In the genomic region with DNA sequence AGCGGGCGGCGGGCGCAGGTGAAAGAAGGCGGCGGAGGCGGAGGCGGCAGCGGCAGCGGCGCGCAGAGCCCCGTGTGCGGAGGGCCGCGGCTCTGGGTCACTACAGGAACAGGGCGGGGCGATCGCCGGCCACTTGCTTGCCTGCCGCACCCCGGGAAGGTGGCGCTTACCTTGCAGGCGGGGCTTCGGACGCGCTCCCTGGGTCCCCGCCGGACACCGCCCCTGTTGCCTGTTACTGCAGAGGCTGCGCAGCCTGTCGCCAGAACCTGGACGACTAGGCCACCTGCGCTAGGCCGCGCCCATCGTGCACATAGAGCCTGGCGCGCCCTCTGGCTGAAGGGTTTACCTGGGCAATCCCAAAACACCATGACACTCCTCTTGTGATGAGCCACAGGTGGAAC, we compare ENCODE assay signal across 8 mouse cellular contexts. TPM values are rescaled to one million over a fixed set of nuclear protein-coding genes. Genes with fewer than 3 reads are reported as not detected.
DNase-seq lines count a peak whose midpoint lies in the region; ATAC-seq and TF ChIP-seq lines count a peak whose summit lies in the region.

A gene (minus strand): TSS at position 21 of the 401 bp plus-strand sequence.

- peak; percentile 2 for DNase-seq in CD4-positive, CD25-positive, alpha-beta regulatory T cell, adult 2 months (ENCODE audit: low read depth, low spot score)
- peak; percentile 55 to 78 for DNase-seq in cerebellum, postnatal 25 days
- DNase-seq in lung, postnatal 0 days (ENCODE audit: low spot score), result peak; percentile 93
- peak; percentile 15 to 37 for DNase-seq in spleen, postnatal 10 days (ENCODE audit: low spot score in 2 of 2)

- H3K36me3 ChIP-seq in heart, embryonic 12.5 days, result no peaks in the 10 kb centered on the region
- no peaks in the 10 kb centered on the region for H3K36me3 ChIP-seq in kidney, embryonic 14.5 days (ENCODE audit: control insufficient read depth, insufficient read depth, low read length)
- H3K36me3 ChIP-seq in lung, postnatal 0 days (ENCODE audit: insufficient read depth, low read length), result no peaks in the 10 kb centered on the region

- H3K27ac ChIP-seq in heart, embryonic 12.5 days (ENCODE audit: poor library complexity, severe bottlenecking), result no peak within 1 kb of the TSS
- H3K27ac ChIP-seq in kidney, embryonic 14.5 days (ENCODE audit: low read depth, low read length), result no peak within 1 kb of the TSS
- H3K27ac ChIP-seq in lung, postnatal 0 days (ENCODE audit: low read length), result peak within 1 kb of the TSS; percentile 85

- H3K4me3 ChIP-seq in heart, embryonic 12.5 days, result peak within 1 kb of the TSS; percentile 51
- peak within 1 kb of the TSS; percentile 50 for H3K4me3 ChIP-seq in kidney, embryonic 14.5 days (ENCODE audit: low read length)
- peak within 1 kb of the TSS; percentile 58 for H3K4me3 ChIP-seq in lung, postnatal 0 days (ENCODE audit: low read depth, low read length)

- peaks cover 44% of the 10 kb centered on the region for H3K4me1 ChIP-seq in heart, embryonic 12.5 days (replicated peaks)
- H3K4me1 ChIP-seq in kidney, embryonic 14.5 days (ENCODE audit: control insufficient read depth, insufficient read depth, low read length), result no peaks in the 10 kb centered on the region
- H3K4me1 ChIP-seq in lung, postnatal 0 days (ENCODE audit: insufficient read depth, low read depth, low read length), result peaks cover 15% of the 10 kb centered on the region; the same call in 1 of the 2 replicates

- peak within 1 kb of the TSS; percentile 77 for H3K4me2 ChIP-seq in heart, embryonic 12.5 days
- H3K4me2 ChIP-seq in kidney, embryonic 14.5 days (replicated peaks; ENCODE audit: low read depth, low read length), result peak within 1 kb of the TSS; percentile 63
- H3K4me2 ChIP-seq in lung, postnatal 0 days (replicated peaks; ENCODE audit: low read depth, low read length), result peak within 1 kb of the TSS; percentile 67

- under 1% methylated on average over 39 of the region's 39 CpGs for WGBS in heart, embryonic 12.5 days
- under 1% methylated on average over 39 of the region's 39 CpGs for WGBS in kidney, embryonic 14.5 days
- WGBS in lung, postnatal 0 days, result 2% methylated on average over 17 of the region's 39 CpGs

- TF ChIP-seq EP300 in lung, postnatal 0 days (IDR thresholded peaks at IDR 0.05), result no peak

- no peaks in the 10 kb centered on the region for H3K9me3 ChIP-seq in heart, embryonic 12.5 days (replicated peaks)
- no peaks in the 10 kb centered on the region for H3K9me3 ChIP-seq in kidney, embryonic 14.5 days (ENCODE audit: control insufficient read depth, low read length)
- H3K9me3 ChIP-seq in lung, postnatal 0 days (ENCODE audit: low read length), result no peaks in the 10 kb centered on the region

- peak within 1 kb of the TSS; percentile 52 for H3K9ac ChIP-seq in heart, embryonic 12.5 days
- peak within 1 kb of the TSS; percentile 40 for H3K9ac ChIP-seq in kidney, embryonic 14.5 days (ENCODE audit: low read depth, low read length)
- peak within 1 kb of the TSS; percentile 60 for H3K9ac ChIP-seq in lung, postnatal 0 days (replicated peaks; ENCODE audit: low read depth)

- H3K27me3 ChIP-seq in heart, embryonic 12.5 days (replicated peaks), result peaks cover 69% of the 10 kb centered on the region
- peaks cover 44% of the 10 kb centered on the region for H3K27me3 ChIP-seq in kidney, embryonic 14.5 days (ENCODE audit: control insufficient read depth, insufficient read depth, low read length)
- 0 out of 2 replicates have a peak, but pooled peaks cover 5% of the 10 kb centered on the region for H3K27me3 ChIP-seq in lung, postnatal 0 days (replicated peaks; ENCODE audit: insufficient read depth, low read length)

- peak; percentile 60 for TF ChIP-seq CTCF in lung, postnatal 0 days (IDR thresholded peaks at IDR 0.05)

- no peak for ATAC-seq in CD4-positive, CD25-positive, alpha-beta regulatory T cell, adult 4 months
- ATAC-seq in heart, embryonic 12.5 days (ENCODE audit: insufficient number of reproducible peaks, low FRiP score), result no peak
- ATAC-seq in kidney, embryonic 14.5 days (ENCODE audit: low FRiP score, low TSS enrichment), result peak; percentile 83
- peak; percentile 60 for ATAC-seq in lung, postnatal 0 days
- ATAC-seq in frontal cortex, adult (ENCODE audit: low TSS enrichment), result no peak

RNA-seq across cellular contexts. Expression of the gene that starts here (rescaled TPM):
- under 1 TPM; 0.11 to 0.23 TPM for polyA plus RNA-seq in CD4-positive, CD25-positive, alpha-beta regulatory T cell, adult 4 months (2017; shearing (Covaris generic))
- 1.5 and 2.1 TPM in 2 replicates for polyA plus RNA-seq in heart, embryonic 12.5 days (2016; fragmentation: Nextera tagmentation; extraction: Ambion mirVana)
- 1.4 and 2.6 TPM in 2 replicates for polyA plus RNA-seq in kidney, embryonic 14.5 days (2014; fragmentation: Nextera tagmentation; extraction: Ambion mirVana)
- 10.4 and 11.0 TPM in 2 replicates for polyA plus RNA-seq in lung, postnatal 0 days (2015; fragmentation: Nextera tagmentation; extraction: Ambion mirVana)

Comparison
In these comparisons a context has a peak if more than half of its experiments do, and no peak if none do; other contexts are left out.
1. DNase-seq: peak in every context shown above with its lines; median percentile 93 in lung, postnatal 0 days; 66 in cerebellum, postnatal 25 days; 26 in spleen, postnatal 10 days; 2 in CD4-positive, CD25-positive, alpha-beta regulatory T cell, adult 2 months.
2. ATAC-seq: peak in kidney, embryonic 14.5 days (single experiment) and lung, postnatal 0 days (single experiment); none in CD4-positive, CD25-positive, alpha-beta regulatory T cell, adult 4 months (single experiment), heart, embryonic 12.5 days (single experiment) and frontal cortex, adult (single experiment).
3. Peak in every context shown above with its lines, with median percentiles within 50 percentile points of each other: H3K4me2 ChIP-seq, H3K4me3 ChIP-seq and H3K9ac ChIP-seq.